Mouse (Mus musculus) kidney, postnatal 10 days (tissue): ENCODE data around the gene H2-M9.

Experiments
- DNase-seq: peaks from one replicate; pipeline ENCODE4 v3.0.0; 2021; ENCODE audit warnings: mixed read lengths

The H2-M9 gene

GRCm38 (mm10) chr17:36642566-36642965 is at the start of gene H2-M9:
Gene H2-M9, minus strand, starts transcription at chr17:36642666.
- DNase-seq: no peak

- DNase-seq: no peak
These were observed 29.7 kb upstream of the H2-M9 start, which contains the start of gene H2-M1 for GRCm38 (mm10) chr17:36672119-36672518. Gene H2-M1, minus strand, starts transcription at chr17:36672219.
